ENCODE assay signal across 17 mouse cellular contexts in genomic region chr11:120265458-120265857, GRCm38 (mm10). TPM values are rescaled to one million over a fixed set of nuclear protein-coding genes. Genes with fewer than 3 reads are reported as not detected.
DNase-seq lines count a peak whose midpoint lies in the region; ATAC-seq and TF ChIP-seq lines count a peak whose summit lies in the region.
"Had no signal": no experiment of that assay in that cellular context is flagged by ENCODE, and none has a peak within 500 bp of the region (broad histone marks: within the 10 kb centered on the region; RNA-seq: fewer than 3 reads in every experiment).

No protein-coding gene starts in this region.

- no peak for TF ChIP-seq POLR2A in kidney, adult 2 months (IDR thresholded peaks at IDR 0.05; ENCODE audit: low read depth, low read length)

- H3K4me1 ChIP-seq in liver, embryonic 13.5 days (replicated peaks), result peaks cover 48% of the 10 kb centered on the region
- H3K4me1 ChIP-seq in liver, embryonic 12.5 days, result peaks cover 56% of the 10 kb centered on the region
- peaks cover 75% of the 10 kb centered on the region for H3K4me1 ChIP-seq in embryonic facial prominence, embryonic 12.5 days
- peaks cover 97% of the 10 kb centered on the region for H3K4me1 ChIP-seq in limb, embryonic 12.5 days (replicated peaks)
- H3K4me1 ChIP-seq in kidney, adult 2 months (ENCODE audit: control insufficient read depth, insufficient read depth, low read length), result peaks cover 23% of the 10 kb centered on the region

- no peaks in the 10 kb centered on the region for H3K9me3 ChIP-seq in liver, embryonic 13.5 days (replicated peaks)
- no peaks in the 10 kb centered on the region for H3K9me3 ChIP-seq in liver, embryonic 12.5 days (replicated peaks)
- H3K9me3 ChIP-seq in embryonic facial prominence, embryonic 12.5 days, result no peaks in the 10 kb centered on the region
- H3K9me3 ChIP-seq in limb, embryonic 12.5 days, result no peaks in the 10 kb centered on the region
- H3K9me3 ChIP-seq: lung, embryonic 15.5 days had no signal

- no peak overlapping the region for H3K4me3 ChIP-seq in liver, embryonic 13.5 days (replicated peaks)
- no peak overlapping the region for H3K4me3 ChIP-seq in liver, embryonic 12.5 days
- no peak overlapping the region for H3K4me3 ChIP-seq in embryonic facial prominence, embryonic 12.5 days
- no peak overlapping the region for H3K4me3 ChIP-seq in limb, embryonic 12.5 days (replicated peaks)
- no peak overlapping the region for H3K4me3 ChIP-seq in kidney, adult 2 months (ENCODE audit: insufficient read depth, low read depth, low read length)
- H3K4me3 ChIP-seq: gastrocnemius, adult 2 months; heart, adult 2 months; lung, embryonic 15.5 days had no signal

- no peak for ATAC-seq in liver, embryonic 13.5 days (ENCODE audit: low read depth)
- no peak for ATAC-seq in liver, embryonic 12.5 days
- no peak for ATAC-seq in embryonic facial prominence, embryonic 12.5 days (ENCODE audit: insufficient number of reproducible peaks, insufficient read depth, low FRiP score, low TSS enrichment)
- ATAC-seq in limb, embryonic 12.5 days (ENCODE audit: insufficient number of reproducible peaks, insufficient read depth, low FRiP score, low TSS enrichment, low read depth), result peak; percentile 15; the same call in 1 of the 2 replicates
- ATAC-seq: activated CD4-positive, CD25-positive, alpha-beta regulatory T cell, adult 4 months had no signal

- peak; percentile 36 for DNase-seq in embryo, embryonic 11 days
- DNase-seq in embryo, embryonic 10.5 days (ENCODE audit: low spot score), result no peak
- DNase-seq in liver, embryonic 13.5 days, result no peak
- no peak for DNase-seq in layer of hippocampus, postnatal 25 days (ENCODE audit: extremely low spot score in 1 of 2, low spot score in 1 of 2)
- no peak for DNase-seq in kidney, adult 2 months
- DNase-seq: cerebellum, postnatal 10 days; gastrocnemius, adult 2 months; heart, adult 2 months; heart, postnatal 14 days; kidney, postnatal 10 days; liver; retina, postnatal 1 day had no signal

- no peak overlapping the region for H3K27ac ChIP-seq in liver, embryonic 13.5 days
- no peak overlapping the region for H3K27ac ChIP-seq in liver, embryonic 12.5 days
- peak overlapping the region; percentile 63; the same call in 1 of the 2 replicates for H3K27ac ChIP-seq in embryonic facial prominence, embryonic 12.5 days
- H3K27ac ChIP-seq in limb, embryonic 12.5 days, result peak overlapping the region; percentile 83
- no peak overlapping the region for H3K27ac ChIP-seq in kidney, adult 2 months (ENCODE audit: insufficient read depth, low read depth, low read length)
- H3K27ac ChIP-seq: heart, adult 2 months had no signal

- H3K9ac ChIP-seq in liver, embryonic 13.5 days, result 0 out of 2 replicates have a peak overlapping the region, but pooled peaks have one; percentile 13
- no peak overlapping the region for H3K9ac ChIP-seq in liver, embryonic 12.5 days
- H3K9ac ChIP-seq in embryonic facial prominence, embryonic 12.5 days, result no peak overlapping the region
- H3K9ac ChIP-seq in limb, embryonic 12.5 days (replicated peaks), result 0 out of 2 replicates have a peak overlapping the region, but pooled peaks have one; percentile 14
- H3K9ac ChIP-seq: lung, embryonic 15.5 days had no signal

- WGBS in liver, embryonic 13.5 days (ENCODE audit: insufficient replicate concordance), result 70% methylated on average over 5 of the region's 5 CpGs
- WGBS in liver, embryonic 12.5 days (ENCODE audit: insufficient replicate concordance), result 54% methylated on average over 5 of the region's 5 CpGs
- 43% methylated on average over 5 of the region's 5 CpGs for WGBS in embryonic facial prominence, embryonic 12.5 days
- 14% methylated on average over 4 of the region's 5 CpGs for WGBS in limb, embryonic 12.5 days
- WGBS in kidney, adult 2 months, result 81% methylated on average over 5 of the region's 5 CpGs

- no peak overlapping the region for H3K4me2 ChIP-seq in liver, embryonic 13.5 days
- no peak overlapping the region for H3K4me2 ChIP-seq in liver, embryonic 12.5 days
- no peak overlapping the region for H3K4me2 ChIP-seq in embryonic facial prominence, embryonic 12.5 days (replicated peaks)
- peak overlapping the region; percentile 31 for H3K4me2 ChIP-seq in limb, embryonic 12.5 days
- H3K4me2 ChIP-seq: lung, embryonic 15.5 days had no signal

- TF ChIP-seq CTCF in kidney, adult 2 months (conservative IDR thresholded peaks at IDR 0.05; ENCODE audit: insufficient read depth, insufficient read length, low read depth, low read length), result no peak

- H3K36me3 ChIP-seq in liver, embryonic 13.5 days, result no peaks in the 10 kb centered on the region
- peaks cover 2% of the 10 kb centered on the region; the same call in 1 of the 2 replicates for H3K36me3 ChIP-seq in liver, embryonic 12.5 days
- H3K36me3 ChIP-seq in embryonic facial prominence, embryonic 12.5 days, result peaks cover 25% of the 10 kb centered on the region
- H3K36me3 ChIP-seq in limb, embryonic 12.5 days, result peaks cover 38% of the 10 kb centered on the region
- no peaks in the 10 kb centered on the region for H3K36me3 ChIP-seq in kidney, adult 2 months (ENCODE audit: control insufficient read depth, insufficient read depth, low read length)
- H3K36me3 ChIP-seq: lung, embryonic 15.5 days had no signal

- H3K27me3 ChIP-seq in liver, embryonic 13.5 days, result no peaks in the 10 kb centered on the region
- H3K27me3 ChIP-seq in liver, embryonic 12.5 days (replicated peaks), result peaks cover 4% of the 10 kb centered on the region; the same call in 1 of the 2 replicates
- H3K27me3 ChIP-seq in embryonic facial prominence, embryonic 12.5 days, result no peaks in the 10 kb centered on the region
- no peaks in the 10 kb centered on the region for H3K27me3 ChIP-seq in limb, embryonic 12.5 days
- H3K27me3 ChIP-seq in kidney, adult 2 months (replicated peaks; ENCODE audit: control insufficient read depth, insufficient read depth, low read length), result no peaks in the 10 kb centered on the region
- H3K27me3 ChIP-seq: lung, embryonic 15.5 days had no signal

RNA-seq across cellular contexts. Expression of gene Bahcc1, which starts 32.7 kb away (rescaled TPM):
- polyA plus RNA-seq in liver, embryonic 13.5 days (2015; fragmentation: Nextera tagmentation; extraction: Ambion mirVana), result 1.3 and 1.4 TPM in 2 replicates
- polyA plus RNA-seq in liver, embryonic 12.5 days (2016; fragmentation: Nextera tagmentation; extraction: Ambion mirVana), result 3.0 and 3.5 TPM in 2 replicates
- polyA plus RNA-seq in embryonic facial prominence, embryonic 12.5 days (2016; fragmentation: Nextera tagmentation; extraction: Ambion mirVana), result 16.8 and 18.8 TPM in 2 replicates
- polyA plus RNA-seq in limb, embryonic 12.5 days (2016; fragmentation: Nextera tagmentation; extraction: Ambion mirVana), result 18.3 and 18.5 TPM in 2 replicates
- 10 to 100 TPM; 17.7 to 22.6 TPM for total RNA-seq in layer of hippocampus, postnatal 25 days (2021)
- polyA plus RNA-seq in kidney, adult 2 months (2012; rRNA removed), result 8.0 and 9.2 TPM in 2 replicates
- polyA plus RNA-seq: activated CD4-positive, CD25-positive, alpha-beta regulatory T cell, adult 4 months had no signal

Comparison
In these comparisons a context has a peak if more than half of its experiments do, and no peak if none do; other contexts are left out.
1. H3K9ac ChIP-seq: peak in liver, embryonic 13.5 days (single experiment) and limb, embryonic 12.5 days (single experiment); none in liver, embryonic 12.5 days (single experiment) and embryonic facial prominence, embryonic 12.5 days (single experiment).
2. H3K27ac ChIP-seq: peak in embryonic facial prominence, embryonic 12.5 days (single experiment) and limb, embryonic 12.5 days (single experiment); none in liver, embryonic 13.5 days (single experiment), liver, embryonic 12.5 days (single experiment) and kidney, adult 2 months (single experiment).